Mouse (Mus musculus) cerebellum, adult 2 months (tissue): ENCODE measurements around the gene Me3.

Source experiments
- CTCF ChIP-seq: fragments of 200-500 bp; IDR thresholded peaks from 2 replicates; pipeline ENCODE4 v1.5.1; 2011; ENCODE audit warnings: low read depth, mild to moderate bottlenecking, control low read depth, low read length, moderate library complexity, borderline replicate concordance; ENCODE audit not compliant: insufficient read depth
- POLR2A ChIP-seq: fragments of 200-500 bp; IDR thresholded peaks from 2 replicates; pipeline ENCODE4 v1.6.1; 2011; ENCODE audit warnings: low read length, control low read depth, borderline replicate concordance; ENCODE audit not compliant: insufficient read depth

DNA sequence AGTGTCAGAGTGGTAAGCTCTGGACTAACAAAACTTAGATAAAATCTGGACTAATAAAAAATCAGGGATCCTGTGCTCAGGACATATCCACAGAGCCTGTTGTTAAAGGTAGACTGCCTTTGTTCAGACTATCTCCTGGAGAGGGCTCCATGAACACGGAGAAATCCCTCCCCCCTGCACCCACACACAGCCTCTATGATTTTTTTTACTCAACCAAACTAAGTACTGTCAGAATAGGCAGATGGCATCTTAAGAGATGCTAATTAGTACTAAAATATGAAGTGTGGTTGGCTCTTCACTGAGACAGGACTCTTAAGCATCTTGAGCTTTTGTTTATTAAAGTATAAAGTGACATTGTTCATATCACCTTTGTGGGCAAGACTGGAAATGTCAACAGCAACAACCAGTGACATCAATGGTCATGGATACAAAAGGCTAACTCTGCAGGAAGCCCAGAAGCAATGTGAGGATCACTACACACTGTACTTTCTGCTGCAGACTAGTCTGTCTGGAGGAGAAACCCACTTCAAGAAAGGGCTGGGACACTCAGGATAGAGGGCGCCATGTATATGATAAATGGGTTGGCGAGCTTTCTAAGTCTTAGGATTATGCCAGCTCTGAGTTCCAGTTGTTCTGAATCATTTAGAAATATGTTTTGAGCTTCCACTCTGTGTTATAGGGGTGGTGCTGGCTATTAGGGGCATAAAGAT lies 41.5 kb upstream of the Me3 start:
- TF ChIP-seq CTCF, result no peak
- TF ChIP-seq POLR2A, result no peak
